Mouse (Mus musculus) brain, embryonic 14.5 days (tissue): Measurements from ENCODE around the gene Thsd7a. TPM values are rescaled to one million over a fixed set of nuclear protein-coding genes. Genes with fewer than 3 reads are reported as not detected.

Experiments used
- DNase-seq: peaks from one replicate; pipeline ENCODE4 v3.0.0-alpha.2; 2011; ENCODE audit warnings: low read depth
- CTCF ChIP-seq: fragments of 200-500 bp; IDR thresholded peaks from 2 replicates; pipeline ENCODE4 v1.5.1; 2012; ENCODE audit warnings: inconsistent platforms, mild to moderate bottlenecking, moderate library complexity, borderline replicate concordance; ENCODE audit not compliant: insufficient read depth, insufficient read length; ENCODE audit errors: extremely low read depth
- POLR2A ChIP-seq: fragments of 200-500 bp; IDR thresholded peaks from 2 replicates; pipeline ENCODE4 v1.6.1; 2012; ENCODE audit warnings: mild to moderate bottlenecking, inconsistent platforms, borderline replicate concordance; ENCODE audit not compliant: poor library complexity, insufficient read depth, insufficient read length, severe bottlenecking; ENCODE audit errors: extremely low read depth
- polyA plus RNA-seq: library from polyadenylated mRNA; depleted of rRNA; stranded (reverse); fragments of >200 nt; gene quantifications from 2 replicates; pipeline ENCODE4 v1.2.3, GENCODE M21; 2012

Gene Thsd7a
- polyA plus RNA-seq, 1 experiment = 25.8 TPM

DNA sequence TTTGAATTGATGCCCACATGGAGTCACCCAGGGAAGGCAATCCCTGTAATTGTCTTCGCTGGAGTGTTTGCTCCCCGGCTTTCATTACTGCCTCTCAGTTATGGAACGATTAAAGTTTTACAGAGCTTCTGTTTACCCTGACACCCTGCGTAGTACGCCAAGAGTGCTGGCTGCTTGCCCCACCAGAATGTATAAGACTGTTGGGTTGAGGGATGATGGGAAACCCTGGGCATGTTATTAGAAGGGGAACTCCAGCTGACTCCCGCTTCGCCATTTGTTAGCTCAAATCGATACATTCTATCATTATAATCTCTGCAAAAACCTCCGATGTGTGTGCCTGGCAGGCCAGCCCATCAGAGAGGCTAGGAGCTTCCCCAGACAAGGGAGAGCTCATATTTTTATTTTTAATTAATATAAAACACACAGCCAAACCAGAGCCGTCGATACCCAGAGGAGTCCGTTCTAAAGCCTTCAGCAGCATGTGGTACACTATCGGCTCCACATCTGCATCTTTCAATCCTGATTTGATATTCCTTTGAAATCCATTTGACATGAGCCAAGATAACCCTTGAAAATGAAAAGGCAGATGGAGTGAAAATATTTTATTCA lies 142.5 kb downstream of the Thsd7a start:
- peak; percentile 89 for DNase-seq
- no peak for TF ChIP-seq CTCF
- TF ChIP-seq POLR2A = no peak

DNA sequence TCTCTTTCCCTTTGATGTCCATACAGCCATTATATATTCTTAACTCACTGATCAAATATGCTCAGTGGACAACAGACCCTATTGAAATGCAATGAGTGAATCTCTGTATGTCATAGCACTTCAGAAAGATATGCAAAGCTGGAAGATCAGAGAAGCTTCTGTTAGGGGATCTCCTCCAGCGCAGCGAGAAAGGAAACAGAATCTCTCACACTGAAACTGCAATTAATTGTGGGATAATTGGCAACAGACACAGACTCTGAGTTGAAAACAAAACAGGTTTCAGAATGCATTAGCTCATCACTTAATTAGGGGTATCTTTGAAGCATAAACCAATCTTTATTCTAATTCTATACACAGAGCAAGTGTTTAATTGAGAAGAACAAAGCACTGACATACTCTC lies 146.3 kb downstream of the Thsd7a start:
- DNase-seq = peak; percentile 84
- TF ChIP-seq POLR2A (no peak), CTCF (no peak)

DNA sequence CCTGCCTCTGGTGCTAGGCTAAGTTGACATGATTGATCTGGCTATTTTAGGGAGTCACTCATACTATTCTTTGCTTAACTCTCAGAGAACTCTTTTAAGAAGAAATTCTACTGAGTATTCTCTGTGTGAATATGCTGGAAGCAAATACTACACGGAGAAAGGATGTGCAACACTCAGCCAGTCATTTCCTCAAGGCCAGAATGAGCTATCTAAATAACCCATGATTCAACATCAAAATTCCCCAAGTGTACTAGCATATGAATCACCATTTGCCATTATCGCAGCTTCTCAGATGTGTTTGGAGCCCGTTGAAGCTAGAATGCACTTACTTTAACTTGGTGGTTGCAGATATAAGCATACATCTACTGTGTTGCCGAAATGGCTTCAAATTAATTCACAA lies 147.0 kb downstream of the Thsd7a start:
- TF ChIP-seq CTCF (no peak), POLR2A (no peak)
- no peak for DNase-seq

DNA sequence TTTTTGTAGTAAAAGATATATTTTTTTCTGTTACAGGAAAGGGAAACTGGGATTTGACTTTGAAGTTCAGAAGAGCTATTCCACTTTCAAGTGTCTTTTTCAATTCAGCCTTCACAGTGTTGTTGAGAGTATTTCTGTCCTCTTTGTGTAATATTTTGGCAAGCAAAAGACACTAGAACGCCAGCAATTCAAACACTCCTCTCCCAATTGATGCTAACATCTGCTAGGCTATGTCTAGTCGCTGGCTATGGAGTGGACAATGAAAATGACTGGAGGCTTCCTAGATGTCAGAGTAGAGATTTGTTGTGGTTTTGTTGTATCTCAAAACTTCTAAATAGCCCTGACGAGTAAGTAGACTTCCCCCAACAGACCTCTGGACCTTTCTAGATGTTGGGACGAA lies 164.8 kb downstream of the Thsd7a start:
- TF ChIP-seq POLR2A (no peak), CTCF (no peak)
- no peak for DNase-seq

DNA sequence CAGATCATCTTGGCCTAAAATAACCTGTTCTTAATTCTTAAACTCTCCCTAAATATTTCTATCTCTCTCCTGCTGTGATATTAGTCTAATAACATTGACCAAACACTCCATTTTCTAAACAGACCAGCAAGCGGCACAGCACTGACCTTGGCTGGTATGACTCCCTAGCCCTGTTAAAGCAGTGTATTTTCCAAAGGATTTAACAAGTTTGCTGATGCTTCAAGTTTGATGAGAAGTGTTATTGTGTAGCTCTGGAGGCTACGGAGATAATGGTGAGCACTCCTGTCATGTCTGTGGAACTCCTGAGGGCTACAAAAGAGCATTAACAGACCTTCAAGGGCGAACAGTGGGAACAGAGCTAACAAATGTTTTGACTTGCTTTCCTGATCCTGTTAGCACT lies 168.1 kb downstream of the Thsd7a start:
- TF ChIP-seq CTCF (no peak), POLR2A (no peak)
- peak; percentile 70 for DNase-seq

DNA sequence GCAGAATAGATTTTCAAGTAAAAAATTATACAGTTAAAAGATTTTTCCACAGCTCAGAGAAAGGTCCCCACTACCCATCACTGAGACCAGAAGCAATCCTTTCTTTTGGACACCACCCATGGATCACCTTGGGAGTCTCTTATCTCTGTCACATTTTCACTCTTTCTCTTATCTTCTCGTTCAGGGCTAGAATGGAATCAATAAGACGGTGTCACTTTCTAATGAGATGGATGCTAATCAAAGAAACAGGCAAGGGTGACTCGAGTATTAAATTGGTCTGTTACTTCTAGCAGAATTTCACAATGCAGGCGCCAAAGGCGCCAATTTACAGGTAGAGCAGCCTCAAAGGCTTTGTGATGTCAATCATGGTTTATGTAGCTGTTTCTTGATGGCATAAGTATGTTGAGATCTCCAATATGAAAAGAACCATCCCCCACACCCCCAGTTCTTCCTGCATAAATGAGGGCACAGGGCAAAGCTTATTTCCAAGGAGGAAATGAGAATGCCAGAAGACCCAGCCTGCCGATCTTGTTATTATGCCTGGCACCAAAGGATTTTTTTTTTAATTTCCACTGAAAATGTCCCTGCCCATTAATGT lies 173.5 kb downstream of the Thsd7a start:
- no peak for TF ChIP-seq POLR2A
- TF ChIP-seq CTCF = no peak

DNA sequence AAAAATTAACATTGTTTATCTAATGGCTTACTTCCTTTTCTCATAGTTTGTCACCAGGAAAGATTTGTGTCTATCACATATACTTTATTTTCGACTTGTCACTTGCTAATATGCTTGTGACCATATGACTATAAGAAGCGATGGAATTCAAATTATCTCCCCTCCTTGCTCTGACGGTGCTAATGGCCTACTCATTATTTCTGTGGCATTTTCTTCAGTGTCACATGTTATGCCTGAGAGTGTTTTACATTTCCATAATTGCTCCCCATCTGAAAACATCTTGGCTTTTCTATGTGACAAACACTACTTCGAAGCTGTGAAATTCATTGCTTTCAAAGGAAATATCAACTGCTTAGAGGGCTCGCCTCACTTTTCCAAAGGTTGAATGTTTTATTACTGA lies 177.0 kb downstream of the Thsd7a start:
- peak; percentile 71 for DNase-seq
- TF ChIP-seq POLR2A = no peak

More for the DNA sequence above, 173.5 kb downstream of the Thsd7a start:
- peak; percentile 84 for DNase-seq

DNA sequence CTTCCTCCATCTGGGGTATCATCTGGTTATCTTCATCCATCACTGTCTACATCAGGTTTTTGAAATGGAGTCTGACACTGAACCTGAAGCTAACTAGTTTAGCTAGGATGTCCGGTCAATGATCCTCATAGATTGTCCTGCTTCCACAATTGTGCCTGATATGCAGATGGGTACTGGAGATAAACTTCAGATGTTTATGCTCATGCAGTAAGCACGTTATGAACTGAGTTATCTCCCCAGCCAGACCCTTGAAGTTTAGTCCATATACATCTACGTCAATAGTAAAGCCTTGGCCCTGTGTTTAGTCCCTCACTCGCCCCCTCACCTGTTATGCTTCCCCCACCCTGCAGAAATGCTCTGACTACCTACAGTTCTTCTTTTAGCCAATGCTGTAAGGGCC lies 184.1 kb downstream of the Thsd7a start:
- DNase-seq = no peak
- TF ChIP-seq CTCF (no peak), POLR2A (no peak)

DNA sequence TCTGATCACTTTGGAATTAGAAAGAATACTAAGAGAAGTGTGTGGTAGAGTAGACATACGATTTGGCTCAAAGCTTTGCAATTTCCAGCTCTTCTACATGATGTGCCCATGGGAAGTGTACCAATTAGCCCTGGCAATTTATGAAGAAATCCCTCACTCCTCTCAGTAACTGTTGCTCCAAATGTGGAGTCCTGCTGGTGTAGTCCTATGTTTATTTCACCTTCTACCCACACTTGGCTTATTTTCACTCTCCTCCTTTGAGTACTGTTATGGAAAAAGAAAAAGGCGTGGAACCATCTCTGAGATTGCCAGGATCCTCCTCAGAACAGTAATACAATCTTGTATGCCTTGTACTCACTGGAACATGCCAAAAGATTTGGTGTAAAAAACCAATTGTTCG lies 186.9 kb downstream of the Thsd7a start:
- DNase-seq = no peak
- TF ChIP-seq CTCF (no peak), POLR2A (no peak)

DNA sequence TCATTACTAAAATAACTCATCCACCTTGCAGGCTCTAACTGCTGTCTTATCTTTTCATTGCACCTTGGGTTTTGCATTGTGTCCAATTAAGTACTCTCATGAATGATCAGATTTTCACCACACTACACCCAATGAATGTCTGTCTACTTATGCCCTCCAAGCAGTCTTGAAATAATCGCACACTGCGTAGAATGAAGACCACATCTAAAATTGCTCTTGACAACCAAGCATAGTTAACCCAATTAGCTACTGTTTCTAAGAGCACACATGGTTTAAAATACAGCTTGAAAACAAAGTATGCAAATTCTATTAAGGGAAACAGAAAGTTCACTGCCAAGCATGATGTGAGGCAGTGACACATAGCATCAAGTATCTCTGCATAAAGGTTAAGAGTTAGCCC lies 188.7 kb downstream of the Thsd7a start:
- peak; percentile 44 for DNase-seq

DNA sequence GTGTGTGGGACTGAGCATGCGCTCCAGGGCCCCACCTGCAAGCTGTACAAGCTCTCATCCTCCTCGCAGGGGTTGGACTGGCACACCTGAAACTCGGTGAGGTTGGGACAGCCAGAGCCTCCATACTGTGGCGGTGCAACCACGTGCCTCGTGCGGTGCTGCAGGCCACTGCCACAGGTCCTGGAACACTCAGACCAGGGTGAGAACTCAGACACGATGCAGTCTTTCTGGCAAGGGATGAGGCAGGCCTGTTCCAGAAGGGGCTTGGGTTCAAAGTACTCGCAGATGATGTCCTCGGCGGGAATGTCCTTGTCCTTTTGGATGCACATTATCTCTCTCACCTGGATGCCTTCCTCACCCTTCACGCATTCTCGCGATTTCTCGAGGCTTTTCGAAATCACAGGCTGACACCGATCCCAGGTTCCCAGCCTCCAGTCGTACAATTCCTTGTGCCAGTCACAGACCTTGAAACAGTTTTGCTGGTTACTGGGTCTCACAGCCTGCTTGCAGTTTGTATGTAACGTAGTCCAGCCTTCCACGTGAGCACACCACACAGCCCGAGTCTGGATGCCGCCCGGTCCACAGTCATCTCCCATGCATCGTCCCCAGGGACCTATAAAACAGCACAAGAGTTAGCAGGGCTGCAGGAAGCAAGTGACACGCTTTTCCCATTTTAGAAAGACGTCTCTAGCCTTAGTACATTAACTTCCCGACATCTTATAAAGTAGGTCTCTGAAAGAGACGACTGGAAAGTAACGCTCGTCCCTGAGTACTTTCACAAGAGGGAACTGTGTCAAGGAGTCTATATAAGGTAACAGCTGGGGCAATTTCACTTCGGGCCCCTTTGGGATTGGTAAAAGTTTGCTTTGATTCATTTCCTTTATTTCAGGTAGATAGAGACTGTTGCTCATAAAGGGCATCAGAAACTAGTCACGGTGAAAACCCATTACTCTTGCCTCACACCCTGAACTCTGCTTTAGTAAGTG lies 193.8 kb downstream of the Thsd7a start:
- no peak for TF ChIP-seq POLR2A
- no peak for TF ChIP-seq CTCF
- no peak for DNase-seq

More for the DNA sequence above, 188.7 kb downstream of the Thsd7a start:
- TF ChIP-seq POLR2A = no peak
- no peak for TF ChIP-seq CTCF
